Mouse (Mus musculus): ENCODE measurements around the gene Adcy1.

The Adcy1 gene

DNA sequence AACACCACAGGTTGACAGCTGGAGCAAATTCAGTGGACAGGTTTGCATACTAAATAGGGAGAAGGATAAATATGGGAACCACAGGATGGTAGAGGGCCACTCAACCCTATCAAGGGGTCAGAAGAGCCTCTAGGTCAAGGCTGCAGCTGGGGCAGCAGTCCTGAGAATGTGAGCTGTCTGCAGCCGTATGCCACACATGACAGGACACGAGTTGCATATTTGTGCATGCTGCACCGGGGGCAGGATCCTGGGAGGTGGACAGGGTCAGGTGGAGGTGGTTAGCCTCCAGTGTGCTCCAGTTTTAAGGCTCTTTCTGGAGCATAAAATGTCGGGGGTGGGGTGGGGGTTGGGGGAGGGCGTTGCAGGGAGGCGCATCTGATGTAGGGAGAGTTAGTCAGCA lies 8.3 kb downstream of the Adcy1 start:
- no peak for DNase-seq

DNA sequence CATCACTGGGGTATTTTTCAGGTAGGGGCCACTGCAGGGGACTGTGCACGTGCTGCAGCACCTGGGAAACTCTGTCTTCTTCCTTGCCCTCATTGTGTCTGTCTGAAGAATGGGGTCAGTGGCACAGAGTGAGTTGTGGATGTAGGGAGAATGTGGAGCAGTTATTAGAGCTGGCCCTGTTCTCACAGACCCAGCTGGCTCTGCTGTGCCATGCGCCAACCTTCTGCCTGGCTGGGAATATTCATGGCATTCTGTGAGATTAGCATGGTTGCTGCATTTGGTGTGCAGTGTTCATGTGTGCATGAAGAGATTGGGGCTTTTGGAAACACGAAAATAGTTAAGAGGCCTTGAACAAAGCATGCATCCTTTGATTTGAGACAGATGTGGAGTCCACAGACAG lies 10.3 kb downstream of the Adcy1 start:
- no peak for DNase-seq

- no peak for DNase-seq
Observed at GRCm38 (mm10) chr11:7076510-7076909, 13.2 kb downstream of the Adcy1 start.

DNA sequence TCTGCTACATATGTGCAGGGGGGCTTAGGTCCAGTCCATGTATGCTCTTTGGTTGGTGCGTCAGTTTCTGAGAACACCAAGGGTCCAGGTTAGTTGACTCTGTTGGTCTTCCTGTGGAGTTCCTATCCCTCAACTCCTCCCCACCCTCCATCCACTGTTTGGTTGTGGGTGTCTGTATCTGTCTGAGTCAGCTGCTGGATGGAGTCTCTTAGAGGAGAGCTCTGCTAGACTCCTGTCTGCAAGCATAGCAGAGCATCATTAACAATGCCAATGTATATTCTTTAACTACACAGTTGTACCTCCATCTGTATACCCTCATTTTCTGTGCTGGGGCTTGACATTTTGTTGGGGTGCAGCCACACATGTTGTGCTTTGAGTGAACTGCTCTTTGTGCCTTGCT lies 18.6 kb downstream of the Adcy1 start:
- no peak for DNase-seq

- DNase-seq, result no peak
Observed at GRCm38 (mm10) chr11:7083911-7084310, 20.6 kb downstream of the Adcy1 start.

DNA sequence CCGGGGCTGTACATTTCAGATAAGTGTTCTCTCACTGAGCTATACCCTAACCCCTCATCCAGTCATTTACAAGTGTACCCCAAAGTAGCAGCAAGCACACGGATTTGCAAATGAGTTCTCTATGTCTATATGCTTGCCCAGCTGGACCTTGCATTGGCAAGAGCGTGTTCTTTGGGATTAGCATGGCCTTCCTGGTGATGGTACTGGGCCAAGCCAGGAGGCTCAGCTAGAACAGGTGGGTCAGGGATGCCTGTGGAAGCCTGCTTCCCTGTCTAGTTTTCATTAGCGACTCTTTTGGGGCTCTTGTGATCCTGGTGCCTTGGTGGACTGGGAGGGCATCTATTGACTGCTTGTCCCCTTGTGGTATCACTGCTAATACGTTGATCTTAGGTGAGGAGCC lies 21.9 kb downstream of the Adcy1 start:
- DNase-seq, result no peak

DNA sequence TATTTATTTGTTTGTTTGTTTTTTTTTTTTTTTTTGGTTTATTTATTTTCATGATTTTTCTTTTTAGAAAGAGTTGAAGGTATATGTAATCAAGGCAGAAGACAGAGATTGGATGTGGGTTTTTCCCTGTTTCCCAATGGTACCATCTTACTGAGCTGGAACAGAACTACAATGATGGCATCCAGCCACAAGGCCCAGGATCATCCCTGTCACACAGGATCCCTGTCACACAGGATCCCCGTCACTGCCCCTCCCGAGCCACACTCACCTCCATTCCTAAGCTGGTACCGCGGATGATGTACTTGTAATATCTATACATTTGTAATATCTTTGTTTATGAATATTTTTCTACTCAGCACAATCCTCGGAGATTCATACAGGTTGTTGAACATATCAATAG lies 27.8 kb downstream of the Adcy1 start:
- no peak for DNase-seq

DNA sequence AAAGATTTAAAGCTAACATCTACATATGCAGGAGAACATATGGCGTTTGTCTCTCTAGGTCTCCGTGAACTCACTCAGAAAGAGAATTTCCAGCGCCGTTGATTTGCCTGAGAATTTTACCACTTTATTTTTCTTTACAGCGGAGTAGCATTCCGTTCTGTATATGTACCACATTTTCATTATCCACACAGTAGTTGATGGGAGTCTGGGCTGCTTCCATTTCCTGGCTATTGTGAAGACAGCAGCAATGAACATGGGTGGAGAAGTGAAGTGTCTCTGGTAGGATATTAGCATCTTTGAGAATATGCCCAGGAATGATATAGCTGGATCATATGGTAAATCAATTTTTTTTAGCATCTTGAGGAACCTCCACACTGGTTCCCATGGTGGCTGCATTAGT lies 31.6 kb downstream of the Adcy1 start:
- no peak for DNase-seq

- DNase-seq, result no peak
Observed at GRCm38 (mm10) chr11:7101674-7102073, 38.4 kb downstream of the Adcy1 start.

DNA sequence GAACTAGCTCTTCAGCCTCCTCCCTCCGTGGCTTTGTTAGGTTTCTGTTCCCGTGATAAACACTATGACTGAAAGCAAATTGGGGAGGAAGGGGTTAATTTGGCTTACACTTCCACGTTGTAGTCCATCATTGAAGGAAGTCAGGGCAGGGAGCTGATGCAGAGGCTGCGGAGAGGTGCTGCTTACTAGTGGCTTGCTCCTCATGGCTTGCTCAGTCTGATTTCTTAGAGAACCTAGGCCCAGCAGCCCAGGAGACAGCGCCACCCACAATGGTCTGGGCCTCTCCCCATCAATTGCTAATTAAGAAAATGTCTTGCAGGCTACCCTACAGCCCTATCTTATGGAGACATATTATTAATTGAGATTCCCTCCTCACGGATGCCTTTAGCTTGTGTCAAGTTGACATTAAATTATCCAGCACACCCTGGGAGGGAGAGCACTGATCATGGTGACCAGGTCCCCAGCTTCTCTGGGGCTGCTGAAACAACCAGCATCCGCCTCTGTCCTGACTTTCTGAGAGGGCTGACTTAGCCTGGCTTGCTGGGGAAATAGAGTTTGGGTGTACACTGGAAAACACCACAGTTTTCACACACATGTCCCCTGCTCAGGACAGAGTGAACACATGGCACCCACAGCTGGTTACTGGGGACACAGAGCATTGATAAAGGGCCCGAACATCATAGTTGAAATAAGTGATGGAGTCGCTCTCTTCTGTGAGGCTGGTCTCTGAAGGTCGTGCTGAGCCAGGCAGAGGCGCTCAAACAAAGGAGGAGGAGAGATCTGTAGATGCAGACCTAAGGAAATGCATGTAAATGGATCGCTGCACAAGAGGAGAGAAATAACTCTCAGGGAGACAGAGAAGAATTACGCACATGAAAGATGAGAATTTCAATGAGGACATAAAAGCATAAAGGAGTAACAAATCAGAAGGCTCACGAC lies 39.2 kb downstream of the Adcy1 start:
- DNase-seq, result no peak

- DNase-seq, result no peak
Observed at GRCm38 (mm10) chr11:7105337-7105736, 42.0 kb downstream of the Adcy1 start.

DNA sequence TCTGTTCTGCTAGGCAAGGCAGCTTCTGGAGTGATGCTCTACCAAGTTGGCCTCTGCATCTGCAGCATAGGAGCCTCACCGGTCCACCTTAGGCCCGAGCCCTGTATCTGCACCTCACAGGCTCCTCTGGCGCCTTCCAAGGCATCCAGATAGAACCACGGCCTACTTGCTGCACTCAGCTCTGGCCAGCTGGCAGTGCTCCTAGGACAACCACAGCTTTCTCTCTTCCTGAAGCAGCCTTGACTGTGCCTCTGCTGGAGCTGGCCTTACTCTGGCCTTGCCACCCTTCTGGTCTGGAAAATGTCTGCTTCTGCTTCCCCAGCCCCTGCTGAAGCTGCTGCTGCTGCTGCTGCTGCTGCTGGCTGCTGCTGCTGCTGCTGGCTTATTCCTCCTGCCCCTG lies 45.8 kb downstream of the Adcy1 start:
- DNase-seq, result no peak

DNA sequence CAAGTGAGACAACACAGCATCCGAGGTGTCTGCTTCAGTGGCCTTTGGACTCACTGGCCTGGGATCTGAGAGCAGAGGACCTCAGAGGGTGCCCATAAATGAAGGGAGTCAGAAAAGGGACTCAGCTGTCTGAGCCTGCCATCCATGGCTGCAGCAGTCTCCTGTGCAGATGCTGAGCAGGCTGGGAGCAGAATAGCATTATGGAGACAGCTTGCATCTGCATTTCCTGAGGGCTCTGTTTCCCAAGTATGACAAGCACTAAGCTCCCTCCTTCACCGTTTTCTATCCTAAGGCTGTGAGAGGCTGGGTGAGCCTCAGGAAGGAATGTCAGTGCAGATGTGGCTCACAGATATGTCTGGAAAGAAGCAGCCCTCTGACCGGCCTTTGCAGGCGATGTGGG lies 49.8 kb downstream of the Adcy1 start:
- DNase-seq, result no peak

DNA sequence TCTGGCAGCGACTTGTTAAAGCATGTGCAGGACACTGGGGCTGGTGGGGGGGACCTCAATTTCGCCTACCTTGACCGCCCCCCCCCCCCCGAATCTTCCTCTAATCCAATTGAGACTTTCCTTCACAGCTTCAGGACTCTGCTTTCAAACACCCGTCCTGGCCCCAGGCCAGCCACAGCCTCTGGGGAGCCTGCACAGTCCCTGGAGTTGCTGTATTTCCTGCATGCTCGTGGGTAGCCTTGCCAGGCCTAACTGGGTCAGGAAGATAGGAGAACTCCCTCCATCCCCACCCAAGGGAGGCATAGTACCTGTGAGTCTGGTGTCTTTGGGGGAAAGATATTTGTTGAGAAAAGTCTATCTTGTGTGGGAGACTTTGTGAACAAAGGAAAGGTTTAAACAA lies 50.4 kb downstream of the Adcy1 start:
- no peak for DNase-seq

DNA sequence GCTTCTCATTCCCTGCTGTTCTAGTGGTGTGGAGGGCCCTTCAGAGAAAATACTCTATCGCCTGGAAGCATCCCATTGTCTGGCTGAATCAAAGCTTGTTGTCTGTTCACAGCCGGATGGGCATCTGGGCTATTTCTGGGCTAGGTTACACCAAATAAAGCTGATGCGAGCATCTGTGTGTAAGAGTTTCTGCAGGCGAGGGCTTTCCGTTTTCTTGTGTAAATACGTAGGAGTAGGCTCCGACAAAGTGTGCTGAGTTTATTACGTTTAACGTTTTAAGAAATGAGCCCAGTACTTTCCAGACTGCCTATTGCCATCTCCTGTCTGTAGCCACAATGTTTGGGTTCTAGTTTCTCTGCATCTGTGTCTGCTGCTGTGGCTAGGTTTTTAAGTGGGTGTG lies 51.0 kb downstream of the Adcy1 start:
- DNase-seq, result no peak

- DNase-seq, result no peak
Observed at GRCm38 (mm10) chr11:7116647-7117046, 53.4 kb downstream of the Adcy1 start.

GRCm38 (mm10) chr11:7129319-7130051 lies 66.2 kb downstream of the Adcy1 start:
- no peak for DNase-seq

DNA sequence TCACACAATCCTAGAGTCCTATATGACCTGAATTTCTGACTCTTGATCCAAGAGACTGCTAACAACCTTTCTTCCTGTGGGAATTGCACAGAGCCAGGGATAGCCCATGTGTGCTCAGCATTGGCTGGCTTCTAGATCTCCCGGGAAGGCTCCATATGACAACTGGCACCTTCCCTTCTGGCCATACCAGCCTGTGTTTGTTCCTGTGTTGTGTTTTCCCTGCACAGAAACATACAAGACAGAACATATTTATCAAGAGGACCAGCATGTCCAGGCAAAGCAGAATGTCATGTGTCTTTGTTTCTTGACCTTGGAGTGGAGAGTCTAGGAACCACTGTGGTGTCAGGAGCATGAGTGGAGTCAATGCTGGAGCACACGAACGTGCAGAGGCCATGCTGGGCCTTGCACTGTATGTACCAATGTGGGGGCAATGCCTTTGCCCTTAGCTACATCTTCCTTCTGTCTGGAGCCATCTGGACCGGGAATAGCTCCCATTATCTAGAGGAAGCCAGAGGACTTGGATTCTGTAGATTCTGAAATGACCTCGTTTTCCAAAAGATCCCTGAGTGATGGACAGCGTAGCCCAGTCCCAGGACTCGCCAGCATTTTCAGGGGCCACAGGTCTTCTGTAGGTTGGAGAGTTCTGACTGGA lies 69.6 kb downstream of the Adcy1 start:
- DNase-seq, result no peak

- DNase-seq, result no peak
Observed at GRCm38 (mm10) chr11:7133736-7134135, 70.4 kb downstream of the Adcy1 start.

- peak; percentile 68 for DNase-seq
Observed at GRCm38 (mm10) chr11:7134319-7134718, 71.0 kb downstream of the Adcy1 start.

- no peak for DNase-seq
Observed at GRCm38 (mm10) chr11:7135301-7135700, 72.0 kb downstream of the Adcy1 start.

- no peak for DNase-seq
Observed at GRCm38 (mm10) chr11:7135763-7136162, 72.5 kb downstream of the Adcy1 start.

DNA sequence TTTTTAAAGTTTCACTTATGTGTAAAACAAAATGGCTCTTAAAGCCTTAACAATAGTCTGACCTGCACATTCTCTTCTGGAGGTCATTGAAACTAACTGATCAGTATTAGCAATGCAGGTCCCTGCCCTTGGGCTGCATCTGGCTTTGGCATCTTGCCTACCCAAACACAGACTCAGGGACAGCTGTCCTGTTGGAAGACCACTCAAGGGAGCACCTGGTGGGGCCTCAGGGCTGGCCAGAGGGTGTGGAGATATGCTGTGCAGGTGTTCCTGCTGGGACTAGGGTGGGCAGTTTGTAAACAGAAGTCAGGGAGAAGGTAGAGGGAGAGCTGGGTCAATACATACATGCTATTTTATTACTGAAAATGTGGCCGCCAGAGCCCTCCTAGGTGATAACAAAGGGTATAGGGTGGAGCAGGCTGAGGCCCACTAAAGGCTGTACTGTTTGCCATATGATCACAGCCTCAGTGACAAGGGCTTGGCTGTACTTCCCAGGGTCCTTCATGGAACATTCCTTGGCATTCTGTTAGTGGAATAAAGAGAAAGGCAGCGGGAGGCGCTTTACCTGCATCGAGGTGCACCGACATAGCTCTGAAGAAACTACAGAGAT lies 73.1 kb downstream of the Adcy1 start:
- DNase-seq, result no peak

Data from right cerebral cortex, postnatal 25 days (tissue).